Mouse (Mus musculus) small intestine, adult 2 months (tissue): ENCODE data around the gene Trmt13.

ENCODE experiments used
- CTCF ChIP-seq: fragments of 200-500 bp; IDR thresholded peaks from 2 replicates; pipeline ENCODE4 v1.5.1; 2012; ENCODE audit warnings: low read depth, mild to moderate bottlenecking, control low read depth, inconsistent platforms, low read length, moderate library complexity, mixed read lengths; ENCODE audit not compliant: insufficient replicate concordance, insufficient read length; ENCODE audit errors: extremely low read depth
- POLR2A ChIP-seq: fragments of 200-500 bp; IDR thresholded peaks from 2 replicates; pipeline ENCODE4 v1.6.1; 2012; ENCODE audit warnings: low read depth, mild to moderate bottlenecking, control low read depth, inconsistent platforms, low read length, moderate library complexity

GRCm38 (mm10) chr3:116634853-116635252, 20.5 kb upstream of the Trmt13 start:
- TF ChIP-seq CTCF: no peak
- no peak for TF ChIP-seq POLR2A
